Mouse (Mus musculus) frontal cortex, postnatal 25 days (tissue): ENCODE data around the gene Gm21680.
"Not testable (repeated sequence)": the region's sequence is repeated elsewhere in the genome, so short reads cannot be mapped to it uniquely, and the experiment has no call there.

Experiments used
- DNase-seq, 2 experiments: peaks; one replicate each; pipeline ENCODE4 v3.0.0; 2022; ENCODE audit warnings: low spot score in 2 of 2

Gene Gm21680

GRCm38 (mm10) chr5:25972563-25972962, at the start of gene Gm21680:
Gene Gm21680 (minus strand): TSS chr5:25972663.
- not testable (repeated sequence) for DNase-seq

GRCm38 (mm10) chr5:26007697-26008096, 35.2 kb upstream of the Gm21680 start:
- DNase-seq, result not testable (repeated sequence)

- peak in 1 of 2 experiments; percentile 4 for DNase-seq
Observed at GRCm38 (mm10) chr5:26006937-26007695, 34.7 kb upstream of the Gm21680 start.

- not testable (repeated sequence) for DNase-seq
Observed at GRCm38 (mm10) chr5:26004698-26005097, 32.2 kb upstream of the Gm21680 start, which contains the start of gene Gm1979. Gene Gm1979 (minus strand): TSS chr5:26004798.

GRCm38 (mm10) chr5:25988550-25988949, 16.1 kb upstream of the Gm21680 start, which contains the start of gene Gm21698:
Gene Gm21698 (minus strand): TSS chr5:25988650.
- DNase-seq, result not testable (repeated sequence)

- DNase-seq, result not testable (repeated sequence)
Observed at GRCm38 (mm10) chr5:25957050-25957449, 15.4 kb downstream of the Gm21680 start.

GRCm38 (mm10) chr5:25956611-25957010, 15.9 kb downstream of the Gm21680 start:
- not testable (repeated sequence) for DNase-seq

GRCm38 (mm10) chr5:25954317-25954716, 18.1 kb downstream of the Gm21680 start, which contains the start of gene Gm21671:
Gene Gm21671 (minus strand): TSS chr5:25954417.
- not testable (repeated sequence) for DNase-seq

- not testable (repeated sequence) for DNase-seq
Observed at GRCm38 (mm10) chr5:25945391-25945790, 27.1 kb downstream of the Gm21680 start.

- DNase-seq, result not testable (repeated sequence)
Observed at GRCm38 (mm10) chr5:25942281-25942680, 30.2 kb downstream of the Gm21680 start, which contains the start of gene Gm21663. Gene Gm21663 (minus strand): TSS chr5:25942381.
